Mouse (Mus musculus) limb, embryonic 13.5 days (tissue): Measurements from ENCODE around the gene Fbh1. TPM values are rescaled to one million over a fixed set of nuclear protein-coding genes. Genes with fewer than 3 reads are reported as not detected.
A peak's percentile ranks its signal among the peaks of the same experiment; 100 is the strongest.

Source experiments
- ATAC-seq: fragments of 200-750 bp; cut with Nextera tagmentation; 2 replicates; pipeline ENCODE4 v1.8.0; 2017; ENCODE audit warnings: low read depth, moderate number of reproducible peaks, moderate TSS enrichment; ENCODE audit not compliant: low FRiP score
- H3K27ac ChIP-seq: fragments of 300-500 bp; sonication (generic); 2 replicates; pipeline ENCODE4 v1.5.1; 2015; ENCODE audit warnings: inconsistent platforms, mild to moderate bottlenecking, moderate library complexity
- H3K27me3 ChIP-seq: fragments of 300-500 bp; sonication (generic); 2 replicates; pipeline ENCODE4 v1.6.1; 2015; ENCODE audit warnings: mild to moderate bottlenecking, inconsistent platforms
- H3K36me3 ChIP-seq: fragments of 300-500 bp; sonication (generic); 2 replicates; pipeline ENCODE4 v1.6.1; 2015; ENCODE audit warnings: inconsistent platforms, mild to moderate bottlenecking, moderate library complexity
- H3K4me1 ChIP-seq: fragments of 300-500 bp; sonication (generic); 2 replicates; pipeline ENCODE4 v1.6.1; 2015; ENCODE audit warnings: inconsistent platforms
- H3K4me2 ChIP-seq: fragments of 300-500 bp; sonication (generic); replicated peaks from 2 replicates; pipeline ENCODE4 v1.6.1; 2015; ENCODE audit warnings: inconsistent platforms, mild to moderate bottlenecking, moderate library complexity
- H3K4me3 ChIP-seq: fragments of 300-500 bp; sonication (generic); 2 replicates; pipeline ENCODE4 v1.5.1; 2015; ENCODE audit warnings: moderate library complexity, mild to moderate bottlenecking, inconsistent platforms
- H3K9ac ChIP-seq: fragments of 300-500 bp; sonication (generic); 2 replicates; pipeline ENCODE4 v1.6.1; 2015; ENCODE audit warnings: mild to moderate bottlenecking, inconsistent platforms
- H3K9me3 ChIP-seq: fragments of 300-500 bp; sonication (generic); 2 replicates; pipeline ENCODE4 v1.6.1; 2016; ENCODE audit warnings: inconsistent platforms
- WGBS: fragments of 180-500 bp; shearing (Covaris S2); methylation state at CpG from one replicate; pipeline ENCODE4 v1.1.7; 2015; 5-methylcytosine and 5-hydroxymethylcytosine counted together
- polyA plus RNA-seq: library from polyadenylated mRNA; unstranded; fragments of >200 nt; fragmentation: Nextera tagmentation; extraction: Ambion mirVana; gene quantifications from 2 replicates; pipeline ENCODE4 v1.2.1, GENCODE M21; 2015

The Fbh1 gene
- polyA plus RNA-seq: 132 and 144 TPM in 2 replicates

DNA sequence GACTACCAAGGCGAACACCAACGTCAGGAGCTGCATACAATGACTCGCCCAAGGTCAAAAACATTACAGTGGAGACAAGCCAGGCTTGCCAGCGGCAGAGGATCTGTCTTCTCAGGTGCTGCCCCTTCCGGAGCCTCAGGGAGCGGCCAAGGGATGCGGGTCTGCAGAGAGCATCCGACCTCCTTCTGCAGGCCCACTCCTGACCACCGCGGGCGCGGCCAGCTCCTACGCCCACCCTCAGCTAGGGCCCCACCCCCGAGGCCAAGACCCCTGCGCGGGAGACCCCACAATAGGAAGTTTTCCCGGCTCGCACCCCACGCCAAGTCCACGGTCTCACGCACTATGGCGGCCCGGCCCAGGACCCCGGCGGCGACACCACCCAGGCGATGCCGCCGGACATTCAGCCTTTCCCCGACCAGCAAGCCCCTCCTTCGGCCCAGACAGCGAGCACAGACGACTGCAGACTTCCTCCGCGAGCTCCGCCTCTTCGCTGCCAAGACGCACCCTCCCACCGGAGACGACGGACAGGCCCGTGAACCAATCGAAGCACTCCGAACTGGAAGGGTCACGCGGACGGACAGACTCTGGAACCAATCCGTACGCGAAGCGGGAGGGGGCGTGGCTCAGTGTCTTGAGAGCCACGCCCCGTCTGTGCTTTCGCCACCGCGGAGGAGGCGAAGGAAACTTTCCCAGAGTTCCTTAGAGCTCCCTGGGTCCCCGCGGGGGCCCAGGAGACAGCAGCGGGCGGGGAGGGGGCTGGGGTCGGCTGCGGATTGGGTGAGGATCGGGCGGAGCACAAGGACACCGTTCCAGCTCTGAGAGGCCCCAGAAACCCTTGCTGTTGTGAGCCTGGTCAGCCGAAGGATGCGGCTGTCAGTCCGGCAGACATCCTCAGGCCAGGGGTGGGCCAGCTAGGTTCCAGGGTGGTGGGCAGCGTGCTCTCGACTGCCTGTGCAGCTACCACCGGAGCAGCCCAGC is at the start of gene Fbh1, which contains the start of gene Ankrd16:
Gene Fbh1, minus strand, starts transcription at position 492 of the 978 bp plus-strand sequence.
Gene Ankrd16, plus strand, starts transcription at position 786 of the 978 bp plus-strand sequence.
- Histone ChIP-seq H3K4me1 (peaks cover 38% of the 10 kb centered on the region), H3K27ac (peak within 1 kb of the TSS; percentile 96), H3K4me3 (peak within 1 kb of the TSS; percentile 84), H3K9me3 (no peaks in the 10 kb centered on the region), H3K27me3 (no peaks in the 10 kb centered on the region), H3K4me2 (peak within 1 kb of the TSS; percentile 87), H3K9ac (peak within 1 kb of the TSS; percentile 85), H3K36me3 (peaks cover 27% of the 10 kb centered on the region)
- peak; percentile 97 for ATAC-seq
- WGBS: under 1% methylated on average over 72 of the region's 73 CpGs

DNA sequence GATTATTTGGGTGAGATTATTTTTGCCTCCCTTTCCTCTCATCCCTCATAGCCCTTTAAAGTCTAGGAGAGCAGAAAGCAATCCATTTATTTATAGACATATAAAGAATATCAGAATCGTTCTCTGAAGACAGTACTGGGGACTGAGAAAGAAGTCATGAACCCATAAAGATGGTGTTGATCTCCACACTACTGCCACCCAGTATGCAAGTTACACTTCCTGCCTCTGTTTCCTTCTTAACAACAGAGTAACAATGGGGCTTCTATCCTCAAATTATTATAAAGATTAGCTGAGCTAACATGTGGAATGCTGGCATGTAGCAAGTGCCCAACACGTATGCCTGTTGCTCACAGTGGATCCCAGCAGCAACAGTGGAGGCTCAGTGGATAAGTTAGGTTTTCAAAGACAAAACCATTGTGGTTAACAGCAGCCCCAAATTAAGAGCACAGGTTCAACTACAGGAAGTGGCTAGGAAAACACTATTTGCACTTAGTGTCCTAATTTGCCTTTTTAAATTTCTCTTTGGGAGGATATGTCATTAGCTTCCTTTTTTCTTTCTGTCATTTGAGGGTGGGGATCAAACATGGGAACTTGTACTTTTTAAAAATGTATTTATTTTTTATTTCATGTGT is 24.0 kb upstream of the Fbh1 start:
- no peaks in the 10 kb centered on the region for H3K27me3 ChIP-seq
- ATAC-seq: no peak
- no peaks in the 10 kb centered on the region for H3K9me3 ChIP-seq
- 71% methylated on average over 2 of the region's 2 CpGs for WGBS
- no peak overlapping the region for H3K4me2 ChIP-seq
- H3K36me3 ChIP-seq: no peaks in the 10 kb centered on the region
- H3K4me1 ChIP-seq: no peaks in the 10 kb centered on the region
- no peak overlapping the region for H3K27ac ChIP-seq
- no peak overlapping the region for H3K9ac ChIP-seq
- no peak overlapping the region for H3K4me3 ChIP-seq

DNA sequence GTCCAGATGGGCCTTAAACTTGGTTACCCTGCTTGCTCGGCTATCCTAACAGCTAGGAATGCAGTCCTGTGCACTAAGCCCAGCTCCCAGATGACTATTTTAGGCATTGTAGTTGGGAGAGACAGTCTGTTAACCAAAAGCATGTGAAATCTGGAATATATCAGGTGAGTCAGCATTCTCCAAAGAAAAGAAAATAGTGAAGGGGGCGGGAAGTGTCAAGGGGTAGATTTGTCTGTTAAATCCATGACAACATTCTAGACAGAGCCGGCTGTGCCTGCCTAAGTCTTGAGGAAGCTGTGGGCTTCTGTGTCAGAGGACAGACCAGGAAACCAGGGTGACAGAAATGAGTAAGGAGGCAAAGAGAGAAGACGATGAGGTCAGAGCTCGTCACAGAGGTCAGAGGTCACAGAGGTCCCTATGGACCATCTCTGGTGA is 20.6 kb upstream of the Fbh1 start:
- Histone ChIP-seq H3K4me1 (no peaks in the 10 kb centered on the region), H3K4me2 (no peak overlapping the region), H3K36me3 (peaks cover 17% of the 10 kb centered on the region; the same call in 1 of the 2 replicates), H3K27ac (no peak overlapping the region; the same call in 1 of the 2 replicates), H3K9me3 (no peaks in the 10 kb centered on the region), H3K4me3 (no peak overlapping the region), H3K27me3 (no peaks in the 10 kb centered on the region), H3K9ac (no peak overlapping the region)
- peak; percentile 76 for ATAC-seq
- WGBS: 47% methylated on average over 5 of the region's 5 CpGs

DNA sequence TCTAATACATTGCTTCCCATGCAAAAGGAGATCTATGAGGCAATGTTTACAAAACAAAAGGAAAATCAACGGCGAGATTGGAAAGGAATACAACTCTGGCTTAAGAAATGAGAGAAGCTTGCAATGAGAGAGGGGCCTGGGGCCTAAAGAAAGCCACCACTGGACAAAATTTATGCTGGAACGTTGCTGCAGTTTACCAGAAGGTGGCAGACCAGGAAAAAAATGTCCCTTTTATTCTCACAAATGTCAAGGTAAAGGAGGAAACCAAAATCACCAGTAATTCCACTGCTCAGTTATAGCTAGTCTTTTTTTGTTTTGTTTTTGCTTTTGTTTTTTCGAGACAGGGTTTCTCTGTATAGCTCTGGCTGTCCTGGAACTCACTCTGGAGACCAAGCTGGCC is 17.3 kb upstream of the Fbh1 start:
- Histone ChIP-seq H3K4me1 (no peaks in the 10 kb centered on the region), H3K9ac (no peak overlapping the region), H3K9me3 (no peaks in the 10 kb centered on the region), H3K27me3 (no peaks in the 10 kb centered on the region), H3K4me2 (no peak overlapping the region), H3K27ac (no peak overlapping the region), H3K36me3 (peaks cover 47% of the 10 kb centered on the region), H3K4me3 (no peak overlapping the region)
- ATAC-seq: no peak
- WGBS: 77% methylated on average over 4 of the region's 4 CpGs

DNA sequence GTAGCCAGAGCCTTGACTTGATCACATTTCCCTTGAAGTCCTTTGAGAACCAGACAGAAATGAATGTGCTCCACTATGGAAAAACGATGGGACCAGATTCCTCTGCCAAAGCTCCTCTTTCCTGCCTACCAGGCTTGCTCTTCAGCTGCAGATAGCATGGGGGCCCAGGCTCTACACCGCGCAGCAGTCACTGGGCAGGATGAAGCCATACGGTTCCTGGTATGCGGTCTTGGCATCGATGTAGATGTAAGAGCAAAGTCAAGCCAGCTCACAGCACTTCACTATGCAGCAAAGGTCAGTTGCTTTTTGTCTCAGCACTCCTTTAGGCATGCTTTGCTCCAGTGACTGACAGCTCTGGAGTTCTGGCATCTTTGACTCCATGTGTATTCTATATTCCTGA is 6.8 kb upstream of the Fbh1 start:
- 94% methylated on average over 6 of the region's 6 CpGs for WGBS
- Histone ChIP-seq H3K4me2 (no peak overlapping the region), H3K9ac (no peak overlapping the region), H3K27me3 (no peaks in the 10 kb centered on the region), H3K4me3 (no peak overlapping the region), H3K4me1 (peaks cover 13% of the 10 kb centered on the region), H3K27ac (no peak overlapping the region), H3K9me3 (no peaks in the 10 kb centered on the region), H3K36me3 (peaks cover 89% of the 10 kb centered on the region)
- ATAC-seq: no peak

DNA sequence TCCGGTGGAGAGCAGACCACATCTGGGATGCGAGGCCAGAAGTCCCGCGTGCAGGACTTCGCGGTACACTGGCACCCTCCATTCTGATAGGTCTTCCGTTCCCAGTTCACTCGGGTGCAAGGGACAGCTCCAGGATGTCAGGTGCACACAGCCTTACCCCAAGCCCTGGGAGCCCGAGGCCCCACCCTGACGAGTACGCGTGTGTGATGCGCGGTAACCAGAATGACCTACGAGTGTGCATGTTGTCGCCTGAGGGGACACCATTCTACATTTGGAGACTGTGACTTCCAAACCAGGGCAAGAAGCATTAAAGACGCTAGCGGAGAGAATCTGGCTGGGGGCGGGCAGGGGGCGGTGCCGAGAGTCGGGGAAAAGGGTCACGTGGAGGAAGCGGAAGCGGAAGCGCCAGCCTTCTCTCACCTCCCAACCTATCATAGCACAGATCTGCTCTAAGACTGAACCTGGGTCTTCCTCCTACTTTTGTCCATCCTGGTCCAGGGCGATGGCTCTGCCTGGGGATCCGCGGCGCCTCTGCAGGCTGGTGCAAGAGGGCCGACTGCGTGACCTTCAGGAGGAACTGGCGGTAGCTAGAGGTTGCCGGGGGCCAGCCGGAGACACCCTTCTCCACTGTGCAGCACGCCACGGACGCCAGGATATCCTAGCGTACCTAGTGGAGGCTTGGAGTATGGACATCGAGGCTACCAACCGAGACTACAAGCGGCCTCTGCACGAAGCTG is 873 bp upstream of the Fbh1 start:
- Histone ChIP-seq H3K9me3 (no peaks in the 10 kb centered on the region), H3K4me3 (peak overlapping the region; percentile 84), H3K27ac (peak overlapping the region; percentile 96), H3K4me2 (peak overlapping the region; percentile 87), H3K9ac (peak overlapping the region; percentile 80), H3K36me3 (peaks cover 35% of the 10 kb centered on the region), H3K27me3 (no peaks in the 10 kb centered on the region), H3K4me1 (peaks cover 38% of the 10 kb centered on the region)
- under 1% methylated on average over 43 of the region's 43 CpGs for WGBS
- ATAC-seq: peak; percentile 88

DNA sequence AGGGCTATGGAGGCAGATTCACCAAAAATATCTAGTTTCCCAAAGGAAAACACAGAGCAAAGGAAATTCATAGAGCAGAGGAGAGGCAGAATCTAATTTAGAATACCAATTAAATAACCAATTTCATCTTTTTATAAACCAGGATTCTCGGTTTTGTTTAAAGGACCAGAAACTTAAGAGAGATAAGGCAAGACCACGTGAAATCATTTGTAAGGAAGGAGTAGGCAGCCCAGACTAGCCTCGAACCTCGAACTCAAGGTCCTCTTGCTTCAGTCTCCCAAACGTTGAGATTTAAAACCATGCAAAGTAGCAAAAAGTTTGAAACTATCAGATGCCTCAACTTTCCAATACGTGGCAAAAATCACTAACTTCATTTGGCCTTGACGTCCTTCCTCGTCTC is 967 bp downstream of the Fbh1 start:
- Histone ChIP-seq H3K27ac (no peak overlapping the region), H3K4me3 (peak overlapping the region; percentile 84), H3K9me3 (no peaks in the 10 kb centered on the region), H3K4me2 (peak overlapping the region; percentile 73), H3K27me3 (no peaks in the 10 kb centered on the region), H3K9ac (peak overlapping the region; percentile 85), H3K36me3 (peaks cover 17% of the 10 kb centered on the region), H3K4me1 (peaks cover 38% of the 10 kb centered on the region)
- 50% methylated on average over 8 of the region's 8 CpGs for WGBS
- no peak for ATAC-seq

DNA sequence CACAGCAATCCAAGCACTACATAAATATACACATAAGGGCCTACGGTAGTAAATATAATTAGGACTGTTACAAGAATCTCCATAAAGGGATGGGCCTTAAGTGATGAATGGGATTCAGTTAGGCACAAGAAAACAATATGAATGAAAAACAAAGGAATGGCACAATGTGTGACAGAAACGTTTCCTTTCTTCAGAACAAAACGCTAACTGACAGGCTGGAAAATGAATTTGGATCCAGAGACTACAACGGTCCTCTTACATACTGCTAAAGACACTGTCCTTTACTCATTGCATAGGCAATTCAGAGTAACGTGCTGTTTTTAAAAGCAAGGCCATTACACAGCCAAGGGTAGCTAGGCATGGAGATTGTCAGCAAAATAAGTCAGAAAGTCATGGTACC is 2.3 kb downstream of the Fbh1 start:
- Histone ChIP-seq H3K36me3 (peaks cover 5% of the 10 kb centered on the region), H3K4me3 (no peak overlapping the region), H3K4me1 (peaks cover 34% of the 10 kb centered on the region), H3K27ac (no peak overlapping the region), H3K4me2 (no peak overlapping the region), H3K27me3 (no peaks in the 10 kb centered on the region), H3K9me3 (no peaks in the 10 kb centered on the region), H3K9ac (no peak overlapping the region)
- no peak for ATAC-seq
- WGBS: 90% methylated on average over 5 of the region's 5 CpGs

DNA sequence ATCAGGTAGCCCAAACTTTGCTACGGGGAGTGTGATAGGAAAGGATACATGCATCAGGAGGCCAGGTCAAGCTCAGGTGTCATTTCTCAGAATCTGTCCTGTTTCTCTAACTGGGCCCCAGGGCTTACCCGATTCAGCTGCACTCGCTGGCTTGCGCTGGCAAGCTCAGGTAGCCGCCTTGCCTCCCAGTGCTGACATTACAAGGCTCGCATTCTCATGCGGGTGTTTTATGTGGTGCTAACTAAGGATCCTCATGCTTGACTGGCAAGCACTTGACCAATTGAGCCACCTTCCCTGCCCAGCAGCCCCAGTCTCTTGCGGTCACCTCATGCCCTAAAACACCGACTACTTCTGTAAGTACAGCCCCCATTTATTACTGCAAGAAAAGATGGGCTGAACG is 3.0 kb downstream of the Fbh1 start:
- no peak for ATAC-seq

DNA sequence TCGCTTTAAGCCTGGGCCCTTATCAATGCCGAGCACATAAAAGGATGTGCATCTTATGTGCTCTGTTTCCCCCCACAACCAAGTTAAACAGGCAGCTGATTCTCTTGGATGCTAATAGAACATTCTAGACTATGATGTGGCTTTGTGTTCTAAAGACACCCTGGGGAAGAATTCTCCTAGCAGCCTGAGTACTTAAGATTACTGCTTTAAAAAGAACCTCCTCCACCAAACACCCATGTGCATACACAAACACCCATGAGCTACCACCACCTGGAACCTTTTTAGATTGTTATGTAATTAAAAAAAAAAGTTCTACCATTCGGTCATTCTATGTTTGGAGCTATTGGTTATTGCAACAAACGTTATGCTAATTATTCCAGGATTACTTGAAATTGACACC is 5.0 kb downstream of the Fbh1 start:
- Histone ChIP-seq H3K27me3 (no peaks in the 10 kb centered on the region), H3K4me3 (no peak overlapping the region), H3K36me3 (peaks cover 23% of the 10 kb centered on the region), H3K9me3 (no peaks in the 10 kb centered on the region), H3K9ac (no peak overlapping the region), H3K4me1 (peaks cover 20% of the 10 kb centered on the region), H3K4me2 (no peak overlapping the region), H3K27ac (no peak overlapping the region)
- ATAC-seq: no peak
- WGBS: 80% methylated on average over 4 of the region's 4 CpGs

More for the DNA sequence above, 3.0 kb downstream of the Fbh1 start:
- Histone ChIP-seq H3K9ac (0 out of 2 replicates have a peak overlapping the region, but pooled peaks have one; percentile 32), H3K27ac (no peak overlapping the region), H3K27me3 (no peaks in the 10 kb centered on the region), H3K36me3 (peaks cover 6% of the 10 kb centered on the region), H3K4me1 (peaks cover 27% of the 10 kb centered on the region), H3K9me3 (no peaks in the 10 kb centered on the region), H3K4me3 (no peak overlapping the region), H3K4me2 (no peak overlapping the region)
- WGBS: 77% methylated on average over 10 of the region's 10 CpGs

DNA sequence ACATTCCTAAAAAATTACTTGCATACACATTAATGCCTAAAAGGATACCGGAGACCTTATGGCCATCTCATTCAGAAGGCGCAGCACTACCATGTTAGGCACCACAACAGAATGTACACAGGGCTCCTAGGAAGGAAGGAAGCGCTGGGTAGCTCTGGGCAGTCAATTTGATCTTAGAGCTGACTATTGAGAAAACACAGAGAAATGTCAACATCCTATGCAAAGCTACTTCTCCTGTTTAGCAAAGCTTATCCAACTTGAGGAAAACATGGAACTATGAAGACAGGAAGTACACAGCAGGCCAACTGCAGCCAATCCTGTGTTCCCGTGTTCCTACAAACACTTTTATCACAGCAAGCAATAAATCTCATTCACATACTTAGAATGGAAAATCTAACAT is 5.7 kb downstream of the Fbh1 start:
- Histone ChIP-seq H3K36me3 (peaks cover 30% of the 10 kb centered on the region), H3K27me3 (no peaks in the 10 kb centered on the region), H3K4me1 (peaks cover 20% of the 10 kb centered on the region), H3K9ac (no peak overlapping the region), H3K9me3 (no peaks in the 10 kb centered on the region), H3K4me3 (no peak overlapping the region), H3K27ac (no peak overlapping the region), H3K4me2 (no peak overlapping the region)
- ATAC-seq: no peak
- 87% methylated on average over 4 of the region's 4 CpGs for WGBS

DNA sequence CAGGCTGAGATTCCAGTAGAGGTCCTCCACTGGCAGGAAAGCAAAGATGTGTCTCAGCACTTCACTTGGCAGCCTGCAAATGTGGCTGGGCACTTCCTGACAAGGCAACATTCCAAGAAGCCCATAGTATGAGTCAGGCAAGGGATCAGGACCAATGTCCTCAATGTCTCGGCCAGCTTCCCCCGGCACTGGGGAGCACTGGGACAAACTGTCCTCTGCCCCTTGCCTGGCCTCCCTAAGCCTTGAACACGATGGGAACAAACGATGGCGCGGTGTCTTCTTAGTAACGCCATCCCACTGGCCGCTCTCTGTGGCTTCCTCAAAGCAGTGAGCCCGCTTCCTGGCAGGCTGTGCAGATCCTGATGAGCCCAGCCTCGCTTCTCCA is 10.2 kb downstream of the Fbh1 start:
- 95% methylated on average over 10 of the region's 10 CpGs for WGBS
- H3K27me3 ChIP-seq: no peaks in the 10 kb centered on the region
- no peak for ATAC-seq

More for the DNA sequence above, 10.2 kb downstream of the Fbh1 start:
- H3K27ac ChIP-seq: no peak overlapping the region
- H3K4me3 ChIP-seq: no peak overlapping the region
- no peak overlapping the region for H3K9ac ChIP-seq
- H3K36me3 ChIP-seq: peaks cover 75% of the 10 kb centered on the region
- no peaks in the 10 kb centered on the region for H3K4me1 ChIP-seq
- H3K4me2 ChIP-seq: no peak overlapping the region
- no peaks in the 10 kb centered on the region for H3K9me3 ChIP-seq
